Mouse (Mus musculus): ENCODE results near the gene Lrif1.

Gene Lrif1

DNA sequence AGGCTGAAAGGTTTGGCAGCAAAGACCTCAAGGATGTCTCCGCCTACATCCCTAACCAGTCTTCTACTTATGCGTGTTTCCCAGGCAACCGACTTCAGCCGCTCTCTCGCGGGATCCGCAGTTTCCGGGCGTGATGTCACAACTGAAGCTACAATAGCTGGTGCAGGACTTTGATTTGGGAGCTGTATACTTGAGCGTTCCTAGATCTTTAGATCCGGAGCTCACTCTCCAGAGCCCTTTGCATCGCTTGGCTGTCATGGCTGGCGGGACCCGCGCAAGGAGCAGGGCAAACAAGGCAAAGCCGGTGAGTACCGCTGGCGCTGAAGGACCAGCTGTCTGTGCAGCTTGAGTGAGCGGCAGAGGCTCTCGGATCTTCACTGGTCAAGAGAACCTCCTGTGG lies at the start of gene Lrif1:
TSS of gene Lrif1 (plus strand) at position 158 of the 400 bp plus-strand sequence.
- TF ChIP-seq GATA4 (IDR thresholded peaks at IDR 0.05; ENCODE audit: insufficient replicate concordance, low read length): no peak

DNA sequence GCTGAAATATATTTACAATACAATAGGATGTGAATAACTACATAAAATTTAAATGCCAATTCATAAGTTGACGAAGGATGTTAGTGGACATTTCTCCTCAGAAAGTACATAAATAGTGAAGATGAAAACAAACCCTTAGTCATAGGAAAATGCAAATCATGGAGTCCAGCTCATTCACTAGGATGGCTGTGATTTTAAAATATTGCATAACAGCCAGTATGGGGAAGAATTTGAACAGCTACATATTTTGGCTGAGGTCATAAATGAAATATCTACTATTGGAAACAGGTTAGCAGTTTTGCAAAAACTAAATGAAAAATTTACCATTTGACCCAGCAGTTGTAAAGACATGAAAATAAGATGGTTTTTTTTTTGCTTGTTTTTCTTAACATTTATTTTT lies 594 bp downstream of the Lrif1 start:
- no peak for TF ChIP-seq GATA4 (IDR thresholded peaks at IDR 0.05; ENCODE audit: insufficient replicate concordance, low read length)

- no peak for TF ChIP-seq GATA4 (IDR thresholded peaks at IDR 0.05; ENCODE audit: insufficient replicate concordance, low read length)
Measured at GRCm38 (mm10) chr3:106721397-106722027, 36.7 kb downstream of the Lrif1 start.

DNA sequence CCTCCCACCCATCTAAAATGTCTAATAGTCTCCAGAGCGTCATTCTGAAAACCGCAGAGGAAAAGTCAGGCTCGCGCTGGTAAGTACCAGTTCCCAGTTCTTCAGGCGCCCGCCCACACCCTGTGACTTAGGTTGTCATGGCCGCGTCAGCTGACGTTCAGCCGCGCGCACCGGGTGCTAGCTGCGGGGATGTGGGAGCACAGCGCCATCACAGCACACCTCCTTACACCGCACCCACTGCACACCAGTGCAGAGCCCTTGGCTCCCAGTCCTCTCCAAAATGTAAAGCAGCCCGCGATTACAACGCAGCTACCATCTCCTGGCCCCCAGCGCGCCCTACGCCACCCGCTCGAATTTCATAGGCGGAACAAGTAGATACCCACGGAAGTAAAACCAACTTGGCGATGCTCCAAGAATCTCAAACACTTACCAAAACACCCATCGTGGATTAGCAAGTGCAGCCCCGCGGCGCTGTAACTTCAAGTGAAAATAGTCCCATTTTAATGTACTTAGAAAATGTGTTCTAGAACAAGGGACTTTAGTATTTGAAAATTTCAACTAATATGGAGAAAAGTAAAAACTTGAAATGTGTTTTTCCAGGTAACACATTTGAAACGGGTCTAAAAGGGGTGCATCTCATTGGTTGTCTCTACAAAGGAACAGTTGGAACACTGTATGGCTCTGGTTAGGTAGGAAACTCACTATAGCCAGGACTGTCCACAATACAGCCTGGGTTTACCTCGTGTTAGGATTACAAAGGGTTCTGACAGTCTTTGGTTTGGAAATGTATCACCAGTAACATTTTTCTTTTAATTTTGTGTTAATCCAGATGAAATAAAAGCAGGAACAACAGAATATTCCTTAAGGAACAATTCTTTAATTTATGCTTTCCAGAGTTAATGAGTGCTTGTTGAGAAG lies 37.5 kb downstream of the Lrif1 start:
- TF ChIP-seq GATA4 (IDR thresholded peaks at IDR 0.05; ENCODE audit: insufficient replicate concordance, low read length): no peak

- TF ChIP-seq GATA4 (IDR thresholded peaks at IDR 0.05; ENCODE audit: insufficient replicate concordance, low read length): no peak
Measured at GRCm38 (mm10) chr3:106755898-106756297, 71.1 kb downstream of the Lrif1 start.

DNA sequence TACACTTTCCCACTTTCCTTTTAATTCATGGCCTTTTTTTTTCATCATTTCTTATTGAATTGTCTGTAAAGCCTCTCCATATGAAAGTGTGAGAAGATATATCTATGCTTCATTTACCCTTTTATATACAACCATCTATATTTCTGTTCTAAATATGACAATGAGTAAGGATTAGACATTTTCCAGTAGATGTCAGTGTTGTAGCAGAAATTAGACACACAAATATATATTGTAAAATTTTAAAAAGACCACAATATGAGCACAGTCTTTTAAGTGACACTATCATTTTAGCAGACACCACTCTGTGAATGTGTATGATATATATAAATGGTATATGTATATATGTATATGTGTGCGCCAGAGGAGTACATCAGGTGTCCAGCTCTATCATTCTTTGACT lies 87.0 kb downstream of the Lrif1 start:
- no peak for TF ChIP-seq GATA4 (IDR thresholded peaks at IDR 0.05; ENCODE audit: insufficient replicate concordance, low read length)

DNA sequence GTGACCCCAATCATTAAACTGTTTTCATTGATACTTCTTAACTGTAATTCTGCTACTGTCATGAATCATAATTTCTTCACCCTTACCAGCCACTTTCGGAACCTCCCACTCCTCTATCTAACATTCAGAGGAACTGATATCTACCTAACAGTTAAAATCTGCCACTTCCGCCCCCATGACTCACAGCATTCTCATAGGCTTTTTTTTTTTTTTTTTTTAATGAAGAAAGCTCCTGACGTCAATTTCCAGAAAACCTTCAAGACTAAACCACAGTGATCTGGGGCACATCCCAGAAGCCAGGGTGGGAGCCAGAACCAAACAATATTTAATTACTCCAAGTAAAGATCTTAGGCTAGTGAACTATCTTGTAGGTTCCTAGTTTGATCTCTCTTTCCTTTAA lies 100.3 kb downstream of the Lrif1 start:
- TF ChIP-seq GATA4 (IDR thresholded peaks at IDR 0.05; ENCODE audit: insufficient replicate concordance, low read length): no peak
